Mouse (Mus musculus): Measurements from ENCODE around the gene Afdn.

DNA sequence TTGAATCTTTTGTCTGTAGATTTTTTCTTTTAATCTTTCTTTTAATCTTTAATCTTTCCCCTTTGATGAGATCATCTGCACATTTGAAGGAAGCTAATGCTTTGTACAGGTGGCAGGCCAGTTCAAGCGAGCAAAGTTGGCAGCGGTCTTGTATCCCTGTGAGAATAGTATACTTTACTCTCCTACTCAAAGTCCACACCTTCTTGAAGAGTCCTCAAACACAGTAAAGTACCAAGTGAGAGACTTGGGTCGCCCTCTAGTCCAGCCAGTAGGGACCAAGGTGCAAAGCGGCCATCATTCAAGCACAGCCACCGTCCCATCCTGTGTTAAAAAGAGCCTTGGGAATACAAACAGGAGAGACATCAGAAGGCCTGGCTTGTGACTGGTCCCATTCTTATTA is 25.3 kb upstream of the Afdn start:
- no peak for TF ChIP-seq CTCF (IDR thresholded peaks at IDR 0.05; ENCODE audit: low read depth)
- no peak for TF ChIP-seq EP300 (optimal IDR thresholded peaks at IDR 0.05)
